Mouse (Mus musculus) kidney, adult 2 months (tissue): ENCODE data around the gene Inpp5k. TPM values are rescaled to one million over a fixed set of nuclear protein-coding genes. Genes with fewer than 3 reads are reported as not detected.

ENCODE experiments used
- DNase-seq: peaks from one replicate; pipeline ENCODE4 v3.0.0; 2021
- H3K27ac ChIP-seq: fragments of 200-500 bp; 2 replicates; pipeline ENCODE4 v1.5.1; 2012; ENCODE audit warnings: low read depth, low read length, control low read depth, inconsistent platforms; ENCODE audit not compliant: insufficient read depth
- H3K27me3 ChIP-seq: fragments of 200-500 bp; replicated peaks from 2 replicates; pipeline ENCODE4 v1.6.1; 2012; ENCODE audit warnings: mild to moderate bottlenecking, moderate library complexity, low read length, inconsistent platforms; ENCODE audit not compliant: control insufficient read depth, insufficient read depth
- H3K36me3 ChIP-seq: fragments of 200-500 bp; 2 replicates; pipeline ENCODE4 v1.6.1; 2012; ENCODE audit warnings: mild to moderate bottlenecking, moderate library complexity, low read length, inconsistent platforms; ENCODE audit not compliant: control insufficient read depth, insufficient read depth
- H3K4me1 ChIP-seq: fragments of 200-500 bp; 2 replicates; pipeline ENCODE4 v1.6.1; 2011; ENCODE audit warnings: low read length; ENCODE audit not compliant: control insufficient read depth, insufficient read depth
- H3K4me3 ChIP-seq: fragments of 200-500 bp; 2 replicates; pipeline ENCODE4 v1.5.1; 2011; ENCODE audit warnings: mild to moderate bottlenecking, low read depth, low read length, control low read depth; ENCODE audit not compliant: insufficient read depth
- CTCF ChIP-seq: fragments of 200-500 bp; conservative IDR thresholded peaks from 2 replicates; pipeline ENCODE4 v1.5.1; 2011; ENCODE audit warnings: low read depth, mild to moderate bottlenecking, control low read depth, low read length, moderate library complexity, mixed read lengths; ENCODE audit not compliant: insufficient read depth, insufficient read length
- POLR2A ChIP-seq: fragments of 200-500 bp; IDR thresholded peaks from one replicate; pipeline ENCODE4 v1.6.1; 2011; ENCODE audit warnings: low read depth, low read length, control low read depth
- WGBS: fragments of 180-500 bp; shearing (Covaris S2); methylation state at CpG from one replicate; pipeline ENCODE4 v1.1.7; 2018; 5-methylcytosine and 5-hydroxymethylcytosine counted together
- polyA plus RNA-seq: library from polyadenylated mRNA; depleted of rRNA; stranded (reverse); fragments of >200 nt; gene quantifications from 2 replicates; pipeline ENCODE4 v1.2.3, GENCODE M21; 2012

The Inpp5k gene
- polyA plus RNA-seq, 1 experiment = 71.5 TPM

- no peaks in the 10 kb centered on the region; the same call in 1 of the 2 replicates for H3K36me3 ChIP-seq
- H3K27me3 ChIP-seq = no peaks in the 10 kb centered on the region
- WGBS = 90% methylated on average over 5 of the region's 5 CpGs
- no peak for DNase-seq
- H3K4me3 ChIP-seq = no peak overlapping the region
- H3K4me1 ChIP-seq = peaks cover 18% of the 10 kb centered on the region; the same call in 1 of the 2 replicates
- TF ChIP-seq CTCF (no peak), POLR2A (no peak)
- H3K27ac ChIP-seq = no peak overlapping the region
Measured at GRCm38 (mm10) chr11:75632921-75633320, 2.1 kb downstream of the Inpp5k start.

DNA sequence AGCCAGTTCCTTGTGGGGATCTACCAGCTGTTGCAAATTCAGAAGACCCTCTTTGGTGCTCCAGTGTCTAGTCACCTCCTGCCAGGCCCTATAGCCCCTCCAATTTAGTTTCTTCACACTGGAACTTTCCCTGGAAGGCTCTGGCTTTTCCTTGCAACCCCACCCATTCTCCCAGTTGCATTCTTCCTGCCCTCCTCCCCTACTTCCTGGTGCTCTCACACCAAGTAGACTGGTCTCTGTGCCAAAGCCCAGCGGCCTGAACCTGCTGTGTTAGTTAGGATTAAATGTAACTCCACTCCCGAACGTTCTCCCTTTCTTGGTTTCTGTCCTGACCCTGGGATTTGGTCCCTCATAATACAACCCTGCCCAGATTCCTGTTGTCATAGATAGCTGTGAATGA lies 4.0 kb downstream of the Inpp5k start:
- DNase-seq = peak; percentile 50
- no peaks in the 10 kb centered on the region for H3K27me3 ChIP-seq
- WGBS = 26% methylated on average over 3 of the region's 3 CpGs
- H3K4me1 ChIP-seq = peaks cover 18% of the 10 kb centered on the region; the same call in 1 of the 2 replicates
- H3K27ac ChIP-seq = peak overlapping the region; percentile 59
- TF ChIP-seq CTCF (no peak), POLR2A (no peak)
- no peaks in the 10 kb centered on the region; the same call in 1 of the 2 replicates for H3K36me3 ChIP-seq
- H3K4me3 ChIP-seq = no peak overlapping the region

GRCm38 (mm10) chr11:75635315-75635714 lies 4.5 kb downstream of the Inpp5k start:
- H3K36me3 ChIP-seq = no peaks in the 10 kb centered on the region; the same call in 1 of the 2 replicates
- peak; percentile 91 for DNase-seq
- TF ChIP-seq CTCF = no peak
- TF ChIP-seq POLR2A = no peak
- H3K4me1 ChIP-seq = peaks cover 15% of the 10 kb centered on the region; the same call in 1 of the 2 replicates
- H3K27me3 ChIP-seq = no peaks in the 10 kb centered on the region
- H3K27ac ChIP-seq = peak overlapping the region; percentile 59
- H3K4me3 ChIP-seq = no peak overlapping the region
- 23% methylated on average over 11 of the region's 11 CpGs for WGBS

DNA sequence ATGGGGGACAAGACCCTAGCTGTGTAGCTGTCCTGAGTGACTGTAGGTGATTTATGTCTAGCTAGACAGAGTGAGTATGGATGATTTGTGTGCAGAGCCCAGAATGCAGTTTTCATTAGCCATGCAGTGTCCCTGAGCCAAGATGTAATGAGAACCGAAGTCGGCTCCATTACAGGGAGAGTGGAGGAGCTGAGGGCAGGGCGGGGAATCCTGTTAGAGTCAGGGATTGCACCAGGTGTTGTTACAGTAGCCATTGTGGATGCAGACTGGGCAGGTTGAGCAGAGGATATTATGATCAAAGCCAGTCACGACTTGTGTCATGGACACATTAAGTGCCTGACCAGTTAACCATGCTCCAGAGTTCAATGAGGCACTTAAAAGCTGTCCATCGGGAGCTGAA lies 12.5 kb downstream of the Inpp5k start:
- H3K4me1 ChIP-seq = peaks cover 6% of the 10 kb centered on the region
- H3K36me3 ChIP-seq = no peaks in the 10 kb centered on the region
- DNase-seq = no peak
- 51% methylated on average over 5 of the region's 5 CpGs for WGBS
- no peak for TF ChIP-seq POLR2A
- no peak for TF ChIP-seq CTCF
- H3K27me3 ChIP-seq = no peaks in the 10 kb centered on the region
- H3K4me3 ChIP-seq = no peak overlapping the region
- H3K27ac ChIP-seq = no peak overlapping the region

GRCm38 (mm10) chr11:75644684-75645083 lies 13.9 kb downstream of the Inpp5k start:
- TF ChIP-seq POLR2A = no peak
- TF ChIP-seq CTCF = no peak
- 84% methylated on average over 9 of the region's 9 CpGs for WGBS
- DNase-seq = no peak
- no peaks in the 10 kb centered on the region for H3K36me3 ChIP-seq
- H3K4me1 ChIP-seq = peaks cover 6% of the 10 kb centered on the region
- no peak overlapping the region for H3K4me3 ChIP-seq
- H3K27ac ChIP-seq = no peak overlapping the region
- H3K27me3 ChIP-seq = no peaks in the 10 kb centered on the region

DNA sequence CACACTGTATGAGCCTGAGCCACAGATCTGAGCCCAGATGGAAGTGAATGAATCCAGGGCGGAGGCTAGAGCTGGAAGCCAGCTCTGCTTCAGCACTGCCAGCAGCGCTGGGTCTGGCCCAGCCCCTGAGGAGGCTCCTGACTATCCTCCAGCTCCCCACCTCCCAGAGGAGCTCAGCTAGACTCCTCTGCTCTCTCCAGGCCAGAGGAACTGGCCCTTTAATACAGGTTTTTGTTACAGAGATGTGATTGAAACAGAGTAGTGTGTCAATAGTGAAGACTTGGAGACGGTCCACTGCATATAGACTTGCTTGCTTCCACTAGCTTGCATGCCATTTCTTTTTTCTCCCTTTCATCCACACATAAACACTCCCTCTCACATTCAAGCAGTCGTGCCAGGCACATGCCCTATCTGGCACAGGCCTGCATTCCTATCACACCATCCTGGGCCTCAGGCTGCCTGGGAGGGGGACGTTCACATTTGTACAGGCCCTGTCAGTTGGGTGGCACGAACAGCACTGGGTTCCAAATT lies 17.0 kb downstream of the Inpp5k start:
- peak overlapping the region; percentile 5; the same call in 1 of the 2 replicates for H3K27ac ChIP-seq

GRCm38 (mm10) chr11:75649155-75649561 lies 18.4 kb downstream of the Inpp5k start:
- Histone ChIP-seq H3K27me3 (no peaks in the 10 kb centered on the region), H3K4me3 (no peak overlapping the region), H3K36me3 (no peaks in the 10 kb centered on the region), H3K27ac (peak overlapping the region; percentile 78), H3K4me1 (peaks cover 18% of the 10 kb centered on the region)
- DNase-seq = peak; percentile 85
- TF ChIP-seq CTCF (no peak), POLR2A (no peak)
- WGBS = 61% methylated on average over 4 of the region's 4 CpGs

More for the DNA sequence above, 17.0 kb downstream of the Inpp5k start:
- WGBS = 49% methylated on average over 6 of the region's 6 CpGs
- H3K36me3 ChIP-seq = no peaks in the 10 kb centered on the region
- TF ChIP-seq POLR2A (no peak), CTCF (no peak)
- H3K4me1 ChIP-seq = peaks cover 13% of the 10 kb centered on the region
- no peaks in the 10 kb centered on the region for H3K27me3 ChIP-seq
- DNase-seq = peak; percentile 50
- no peak overlapping the region for H3K4me3 ChIP-seq
